In genomic region chr6:34384110-34384661, GRCm38 (mm10) we compare ENCODE assay signal across 8 mouse cellular contexts. TPM values are rescaled to one million over a fixed set of nuclear protein-coding genes. Genes with fewer than 3 reads are reported as not detected.
DNase-seq lines count a peak whose midpoint lies in the region; ATAC-seq lines count a peak whose summit lies in the region.

Gene Akr1b10, plus strand, starts transcription at chr6:34384218.

- H3K4me3 ChIP-seq in megakaryocyte, embryonic 14.5 days (replicated peaks): peak within 1 kb of the TSS; percentile 92

- H3K4me1 ChIP-seq in megakaryocyte, embryonic 14.5 days: peaks cover 20% of the 10 kb centered on the region; the same call in 1 of the 2 replicates

- peaks cover 24% of the 10 kb centered on the region for H3K36me3 ChIP-seq in megakaryocyte, embryonic 14.5 days (replicated peaks; ENCODE audit: low read length)

- H3K9me3 ChIP-seq in megakaryocyte, embryonic 14.5 days: peaks cover 7% of the 10 kb centered on the region; the same call in 1 of the 2 replicates

- no peaks in the 10 kb centered on the region for H3K27me3 ChIP-seq in megakaryocyte, embryonic 14.5 days (replicated peaks)

- DNase-seq in adrenal gland, adult 18-20 months (ENCODE audit: low spot score in 2 of 2): peak; percentile 67 to 71
- peak; percentile 82 for DNase-seq in embryo, embryonic 10.5 days (ENCODE audit: low spot score)
- peak; percentile 83 for DNase-seq in gastrocnemius, postnatal 25 days
- peak; percentile 50 to 85 for DNase-seq in left cerebral cortex, adult 9 months (ENCODE audit: low spot score in 2 of 2)
- peak; percentile 78 for DNase-seq in right cerebral cortex, postnatal 14 days
- peak; percentile 60 for DNase-seq in urinary bladder, postnatal 25 days (ENCODE audit: low spot score)

- peak; percentile 81 for ATAC-seq in inflammation-experienced regulatory T-cells, adult 6 months

RNA-seq across cellular contexts. Expression of gene Akr1b10, which starts in this region (rescaled TPM):
- 100 to 1,000 TPM; 154 to 191 TPM for total RNA-seq in adrenal gland, adult 18-20 months (2021)
- total RNA-seq in gastrocnemius, postnatal 25 days (2021): 10 to 100 TPM; 47.3 to 53.4 TPM
- 10 to 100 TPM; 42.7 to 61.2 (median 50.5) TPM for polyA plus RNA-seq in inflammation-experienced regulatory T-cells, adult 6 months (2017; shearing (Covaris generic))
- polyA plus RNA-seq in megakaryocyte, embryonic 14.5 days (2012; ENCODE audit: insufficient read depth, low replicate concordance): 1.9 TPM in 1 of 2 replicates, not detected in the other

Comparison
In these comparisons a context has a peak if more than half of its experiments do, and no peak if none do; other contexts are left out.
1. Peak in every context shown above with its lines: DNase-seq, ATAC-seq and H3K4me3 ChIP-seq.
2. RNA of gene Akr1b10 (polyA plus RNA-seq): 42.7 to 61.2 TPM in inflammation-experienced regulatory T-cells, adult 6 months; 1.9 TPM in megakaryocyte, embryonic 14.5 days; every median in the first group is over 10 times any median in the second.